Mouse (Mus musculus) thymus, adult 2 months (tissue): ENCODE results near the gene Rplp2. TPM values are rescaled to one million over a fixed set of nuclear protein-coding genes. Genes with fewer than 3 reads are reported as not detected.
A peak's percentile ranks its signal among the peaks of the same experiment; 100 is the strongest.

ENCODE experiments used
- DNase-seq: peaks from one replicate; pipeline ENCODE4 v3.0.0; 2021
- H3K27ac ChIP-seq: fragments of 200-500 bp; 2 replicates; pipeline ENCODE4 v1.5.1; 2012; ENCODE audit warnings: low read length, control low read depth; ENCODE audit not compliant: control insufficient read depth, insufficient read depth
- H3K27me3 ChIP-seq: fragments of 200-500 bp; 2 replicates; pipeline ENCODE4 v1.6.1; 2012; ENCODE audit warnings: mild to moderate bottlenecking, low read length, moderate library complexity, mixed read lengths; ENCODE audit not compliant: control insufficient read depth, insufficient read depth
- H3K36me3 ChIP-seq: fragments of 200-500 bp; 2 replicates; pipeline ENCODE4 v1.6.1; 2012; ENCODE audit warnings: mild to moderate bottlenecking, low read length, moderate library complexity; ENCODE audit not compliant: control insufficient read depth, insufficient read depth
- H3K4me1 ChIP-seq: fragments of 200-500 bp; replicated peaks from 2 replicates; pipeline ENCODE4 v1.6.1; 2012; ENCODE audit warnings: low read length; ENCODE audit not compliant: control insufficient read depth, insufficient read depth
- H3K4me3 ChIP-seq: fragments of 200-500 bp; 2 replicates; pipeline ENCODE4 v1.5.1; 2012; ENCODE audit warnings: mild to moderate bottlenecking, low read length, control low read depth, moderate library complexity; ENCODE audit not compliant: control insufficient read depth, insufficient read depth
- CTCF ChIP-seq: fragments of 200-500 bp; IDR thresholded peaks from 2 replicates; pipeline ENCODE4 v1.5.1; 2012; ENCODE audit warnings: mild to moderate bottlenecking, control low read depth, low read length, moderate library complexity, borderline replicate concordance; ENCODE audit not compliant: control insufficient read depth, poor library complexity, insufficient read depth; ENCODE audit errors: extremely low read depth
- POLR2A ChIP-seq: fragments of 200-500 bp; IDR thresholded peaks from 2 replicates; pipeline ENCODE4 v1.6.1; 2012; ENCODE audit warnings: mild to moderate bottlenecking, low read length, control low read depth, moderate library complexity; ENCODE audit not compliant: control insufficient read depth, poor library complexity, insufficient read depth; ENCODE audit errors: extremely low read depth
- WGBS: fragments of 180-500 bp; shearing (Covaris S2); methylation state at CpG from one replicate; pipeline ENCODE4 v1.1.7; 2018; 5-methylcytosine and 5-hydroxymethylcytosine counted together
- polyA plus RNA-seq: library from polyadenylated mRNA; depleted of rRNA; stranded (reverse); fragments of >200 nt; gene quantifications from 2 replicates; pipeline ENCODE4 v1.2.3, GENCODE M21; 2012

Gene Rplp2
- polyA plus RNA-seq, 1 experiment: 750 TPM

DNA sequence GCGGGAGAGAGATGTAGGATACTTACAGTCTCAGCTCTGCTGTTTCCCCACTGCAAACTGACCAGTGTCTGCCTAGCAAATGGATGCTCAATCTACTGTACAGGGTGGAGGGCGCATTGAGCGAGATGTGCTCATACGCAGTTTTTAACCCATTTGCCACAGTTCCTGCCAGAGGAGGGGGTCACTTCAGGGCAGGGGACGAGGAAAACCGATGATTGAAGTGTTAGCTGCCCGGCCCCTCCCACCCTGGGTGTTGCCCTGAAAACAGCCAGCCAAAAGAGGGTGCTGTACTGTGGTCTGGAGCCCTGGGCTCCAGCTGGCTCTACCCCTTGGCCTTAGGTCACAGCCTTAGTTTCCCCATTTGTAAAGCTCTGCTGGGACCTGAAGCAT is 29.8 kb downstream of the Rplp2 start:
- peaks cover 42% of the 10 kb centered on the region for H3K4me1 ChIP-seq
- TF ChIP-seq CTCF (no peak), POLR2A (no peak)
- WGBS: 4% methylated on average over 7 of the region's 7 CpGs

DNA sequence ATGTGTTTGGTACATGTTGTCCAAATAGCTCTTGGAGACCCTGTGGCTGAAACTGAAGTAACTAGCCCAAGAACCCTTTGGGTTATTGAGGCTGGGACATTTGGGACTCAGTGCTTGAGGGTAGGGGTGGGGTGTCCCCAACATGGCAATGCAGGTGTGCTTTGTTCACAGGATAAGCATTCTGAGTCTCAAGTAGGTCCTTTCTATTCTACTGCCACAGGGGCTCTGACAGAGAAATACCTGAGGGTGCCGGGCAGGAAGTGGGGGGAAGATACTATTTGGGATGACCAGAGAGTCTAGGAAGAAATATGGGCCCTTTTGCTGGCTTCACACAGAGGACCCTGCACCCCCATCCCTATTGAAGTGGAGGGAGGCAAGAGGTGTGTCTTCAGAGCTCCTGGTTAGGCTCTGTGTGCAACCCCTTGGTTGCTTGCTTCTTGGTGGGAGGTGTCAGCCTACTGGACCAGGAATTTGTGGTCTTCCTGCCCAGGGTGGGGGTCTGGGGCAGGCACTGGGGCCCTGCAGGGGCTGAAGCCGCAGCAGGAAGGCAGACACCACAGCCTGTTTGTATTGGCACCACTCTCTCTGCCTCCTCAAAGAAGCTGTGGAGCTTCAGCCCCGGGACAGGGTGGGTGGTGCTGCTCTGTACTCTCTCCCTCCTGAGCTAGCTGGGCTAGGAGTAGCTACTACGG is 30.6 kb downstream of the Rplp2 start:
- H3K4me3 ChIP-seq: no peak overlapping the region
- H3K27ac ChIP-seq: no peak overlapping the region
- H3K27me3 ChIP-seq: peaks cover 11% of the 10 kb centered on the region; the same call in 1 of the 2 replicates
- H3K4me1 ChIP-seq: peaks cover 48% of the 10 kb centered on the region
- no peaks in the 10 kb centered on the region for H3K36me3 ChIP-seq
- TF ChIP-seq POLR2A (no peak), CTCF (no peak)
- 3% methylated on average over 4 of the region's 4 CpGs for WGBS
- DNase-seq: no peak

More for the DNA sequence above, 29.8 kb downstream of the Rplp2 start:
- Histone ChIP-seq H3K36me3 (no peaks in the 10 kb centered on the region), H3K27me3 (peaks cover 5% of the 10 kb centered on the region; the same call in 1 of the 2 replicates), H3K4me3 (no peak overlapping the region), H3K27ac (no peak overlapping the region)
- no peak for DNase-seq

GRCm38 (mm10) chr7:141478270-141478748 is 31.1 kb downstream of the Rplp2 start:
- Histone ChIP-seq H3K4me3 (no peak overlapping the region), H3K27ac (no peak overlapping the region), H3K27me3 (peaks cover 11% of the 10 kb centered on the region; the same call in 1 of the 2 replicates), H3K4me1 (peaks cover 48% of the 10 kb centered on the region), H3K36me3 (no peaks in the 10 kb centered on the region)
- 7% methylated on average over 5 of the region's 5 CpGs for WGBS
- DNase-seq: no peak
- TF ChIP-seq POLR2A (no peak), CTCF (no peak)

GRCm38 (mm10) chr7:141480842-141481497 is 33.8 kb downstream of the Rplp2 start:
- no peak for TF ChIP-seq POLR2A
- peak; percentile 94 for TF ChIP-seq CTCF
- DNase-seq: peak; percentile 72
- peaks cover 11% of the 10 kb centered on the region; the same call in 1 of the 2 replicates for H3K27me3 ChIP-seq
- H3K4me1 ChIP-seq: peaks cover 34% of the 10 kb centered on the region
- WGBS: 10% methylated on average over 10 of the region's 10 CpGs
- no peak overlapping the region for H3K27ac ChIP-seq
- no peak overlapping the region for H3K4me3 ChIP-seq
- H3K36me3 ChIP-seq: no peaks in the 10 kb centered on the region

DNA sequence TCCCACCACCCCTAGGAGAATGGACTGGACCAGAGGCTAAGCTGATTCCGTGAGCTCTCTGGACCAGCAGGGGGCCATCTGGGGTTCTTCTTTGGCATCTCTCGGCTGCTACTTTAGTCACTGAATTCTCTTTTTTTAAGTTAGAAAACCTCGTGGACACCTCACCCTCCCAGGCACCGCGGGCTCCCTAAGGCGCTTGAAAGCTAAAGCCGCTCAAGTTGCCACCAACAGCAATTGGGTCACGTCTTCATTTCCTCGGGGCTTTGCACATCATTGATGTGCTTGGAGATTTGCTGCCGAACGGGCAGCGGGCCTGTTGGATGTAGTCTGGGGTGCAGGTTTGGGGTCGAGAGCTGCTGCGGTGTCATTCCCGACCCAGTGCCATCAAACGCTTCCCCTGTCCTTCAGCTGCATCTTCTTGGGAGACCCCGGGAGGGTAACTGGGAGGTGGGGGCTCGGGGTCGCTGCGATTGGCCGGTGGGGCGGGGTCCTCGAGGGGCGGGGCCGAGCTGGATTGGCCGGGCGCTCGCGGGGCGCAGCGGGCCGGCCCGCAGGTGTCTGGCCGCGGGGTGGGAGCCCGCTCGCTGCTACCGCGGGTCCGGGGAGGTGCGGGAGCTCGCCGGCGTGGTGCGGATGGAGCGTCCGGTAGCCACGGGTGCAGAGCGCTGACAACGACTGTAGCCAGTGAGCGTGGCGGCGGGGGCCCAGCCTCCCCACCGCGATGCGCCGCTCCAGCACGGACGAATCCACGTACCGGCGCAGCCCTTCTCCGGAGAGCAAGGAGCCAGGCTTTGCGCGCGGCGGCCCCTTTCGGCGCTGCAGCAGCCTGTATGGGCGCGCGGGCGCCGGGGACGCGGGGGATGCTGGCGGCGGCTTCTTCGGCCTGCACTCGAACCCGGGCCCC is 34.6 kb downstream of the Rplp2 start:
- WGBS: 7% methylated on average over 81 of the region's 81 CpGs
- DNase-seq: no peak
- Histone ChIP-seq H3K27ac (no peak overlapping the region), H3K36me3 (no peaks in the 10 kb centered on the region), H3K27me3 (peaks cover 11% of the 10 kb centered on the region; the same call in 1 of the 2 replicates), H3K4me3 (peak overlapping the region; percentile 24), H3K4me1 (peaks cover 26% of the 10 kb centered on the region)
- TF ChIP-seq POLR2A (no peak), CTCF (0 out of 2 replicates have a peak, but pooled peaks have one; percentile 39)
